8 mouse cellular contexts compared by ENCODE assay signal in the genomic region with DNA sequence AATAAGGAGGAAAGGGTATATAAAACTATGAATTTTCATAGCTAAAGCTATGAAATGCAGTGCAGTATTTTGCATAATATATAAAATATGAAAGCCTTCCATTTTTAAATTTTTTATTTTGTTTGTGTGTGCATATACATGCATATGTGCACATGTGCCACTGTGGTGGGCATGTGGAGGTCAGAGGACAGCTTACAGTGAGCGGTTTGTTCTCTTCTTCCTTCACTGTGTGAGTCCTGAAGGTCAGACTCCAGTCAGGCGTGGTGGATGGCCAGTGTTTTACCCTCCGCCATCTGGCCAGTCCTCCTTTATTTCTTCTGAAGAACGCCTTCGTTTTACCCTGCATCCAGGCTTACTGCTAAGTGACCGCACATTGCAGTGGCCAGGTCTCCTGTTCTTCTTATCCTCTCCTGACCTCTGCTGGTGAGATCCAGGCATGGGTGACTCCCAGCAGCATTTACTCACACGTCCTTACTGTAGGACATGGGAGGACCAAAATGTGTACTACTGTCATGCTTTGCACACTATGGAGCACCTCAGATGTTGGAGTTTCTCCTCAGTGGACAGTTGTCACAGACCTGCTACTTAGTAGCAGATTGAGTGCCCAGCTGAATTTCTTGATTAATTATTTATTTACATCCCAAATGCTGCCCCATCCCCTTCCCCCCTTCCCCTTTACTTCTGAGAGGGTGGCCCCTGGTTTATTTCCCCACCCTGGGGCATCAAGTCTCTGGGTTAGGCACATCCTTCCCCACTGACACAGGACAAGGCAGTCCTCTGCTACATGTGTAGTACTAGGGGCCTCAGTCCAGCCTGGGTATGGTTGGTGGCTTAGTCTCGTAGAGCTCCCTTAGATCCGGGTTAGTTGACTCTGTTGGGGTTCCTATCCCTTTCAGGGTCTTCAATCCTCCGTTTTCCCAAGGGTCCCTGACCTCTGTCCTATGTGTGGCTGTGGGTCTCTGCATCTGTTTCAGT.
A peak's percentile ranks its signal among the peaks of the same experiment; 100 is the strongest.
DNase-seq lines count a peak whose midpoint lies in the region; ATAC-seq and TF ChIP-seq lines count a peak whose summit lies in the region.

No protein-coding gene starts in this region.

- H3K27ac ChIP-seq in hindbrain, embryonic 15.5 days (replicated peaks): no peak overlapping the region

- H3K4me1 ChIP-seq in hindbrain, embryonic 15.5 days (replicated peaks): peaks cover 17% of the 10 kb centered on the region

- no peaks in the 10 kb centered on the region for H3K36me3 ChIP-seq in hindbrain, embryonic 15.5 days

- peak; percentile 95 for TF ChIP-seq CTCF in Patski (IDR thresholded peaks at IDR 0.05)

- peak; percentile 89 for ATAC-seq in Patski
- peak; percentile 92 for ATAC-seq in hindbrain, embryonic 15.5 days (ENCODE audit: low FRiP score, low read depth)

- no peak overlapping the region for H3K9ac ChIP-seq in hindbrain, embryonic 15.5 days

- in situ Hi-C loops in Patski (cut with MboI; ENCODE audit: low pct_unique_long_range_greater_than_20kb): loop anchor here (5.0 to 10.0 kb wide), 2 partner anchors 183 to 411 kb away; no protein-coding TSS in a partner anchor

- H3K27me3 ChIP-seq in Patski: no peaks in the 10 kb centered on the region
- H3K27me3 ChIP-seq in hindbrain, embryonic 15.5 days: no peaks in the 10 kb centered on the region

- 0 out of 2 replicates have a peak overlapping the region, but pooled peaks have one; percentile 7 for H3K4me2 ChIP-seq in hindbrain, embryonic 15.5 days

- POLR2A ChIA-PET in Patski (lab: Charles Lee): interaction anchor here (1.2 to 1.5 kb wide), 2 partner anchors 46 to 186 kb away, joined by 3 read pairs; no protein-coding TSS in a partner anchor

- H3K9me3 ChIP-seq in hindbrain, embryonic 15.5 days: no peaks in the 10 kb centered on the region

- WGBS in hindbrain, embryonic 15.5 days: 27% methylated on average over 10 of the region's 10 CpGs

- CTCF ChIA-PET in Patski (lab: Charles Lee): interaction anchor here (0.7 to 10.0 kb wide), 7 partner anchors 11 to 190 kb away, joined by 3 to 73 read pairs (median 4); partner anchors contain the start of gene Echdc3

- peak; percentile 49 for DNase-seq in Patski (ENCODE audit: low read depth, low spot score)
- DNase-seq in cerebellum, postnatal 10 days: peak; percentile 93 to 95
- DNase-seq in frontal cortex, postnatal 14 days (ENCODE audit: low spot score in 2 of 2): peak; percentile 70 to 71
- DNase-seq in layer of hippocampus, postnatal 36 days: peak; percentile 75 to 78
- peak; percentile 89 for DNase-seq in lung, postnatal 25 days (ENCODE audit: low spot score)
- DNase-seq in retina, postnatal 7 days (ENCODE audit: low read depth, low spot score): peak; percentile 80
- DNase-seq in urinary bladder, postnatal 14 days (ENCODE audit: low spot score): peak; percentile 83

- H3K4me3 ChIP-seq in hindbrain, embryonic 15.5 days: no peak overlapping the region
